Mouse (Mus musculus) megakaryocyte progenitor cell, adult 5-6 weeks (primary cell): ENCODE measurements around the gene Itga7. TPM values are rescaled to one million over a fixed set of nuclear protein-coding genes. Genes with fewer than 3 reads are reported as not detected.

Experiments used
- ATAC-seq: replicated peaks from 2 replicates; pipeline ENCODE4 v1.8.0; 2016; ENCODE audit warnings: mild to moderate bottlenecking, moderate TSS enrichment, inconsistent platforms; ENCODE audit not compliant: poor library complexity
- total RNA-seq, 2 experiments: library from RNA; stranded (forward) in 1 of 2; stranded (reverse) in 1 of 2; fragments of 157-497, 149-512 nt in 1 of 2; fragments of 200-1000 nt in 1 of 2; gene quantifications; 2 replicates each; pipeline versions ENCODE4 v1.2.3 to v1.2.4; 2015 to 2017

The Itga7 gene
- total RNA-seq (2015): 0.15 TPM in 1 of 2 replicates, not detected in the other
- not detected in 2 replicates for total RNA-seq (2017)

GRCm38 (mm10) chr10:128933574-128933973 is at the start of gene Itga7:
TSS of gene Itga7 (plus strand) at chr10:128933818.
- peak; percentile 43 for ATAC-seq

GRCm38 (mm10) chr10:128888941-128889827 is 44.4 kb upstream of the Itga7 start:
- ATAC-seq: no peak

GRCm38 (mm10) chr10:128889846-128890245 is 43.8 kb upstream of the Itga7 start:
- no peak for ATAC-seq

DNA sequence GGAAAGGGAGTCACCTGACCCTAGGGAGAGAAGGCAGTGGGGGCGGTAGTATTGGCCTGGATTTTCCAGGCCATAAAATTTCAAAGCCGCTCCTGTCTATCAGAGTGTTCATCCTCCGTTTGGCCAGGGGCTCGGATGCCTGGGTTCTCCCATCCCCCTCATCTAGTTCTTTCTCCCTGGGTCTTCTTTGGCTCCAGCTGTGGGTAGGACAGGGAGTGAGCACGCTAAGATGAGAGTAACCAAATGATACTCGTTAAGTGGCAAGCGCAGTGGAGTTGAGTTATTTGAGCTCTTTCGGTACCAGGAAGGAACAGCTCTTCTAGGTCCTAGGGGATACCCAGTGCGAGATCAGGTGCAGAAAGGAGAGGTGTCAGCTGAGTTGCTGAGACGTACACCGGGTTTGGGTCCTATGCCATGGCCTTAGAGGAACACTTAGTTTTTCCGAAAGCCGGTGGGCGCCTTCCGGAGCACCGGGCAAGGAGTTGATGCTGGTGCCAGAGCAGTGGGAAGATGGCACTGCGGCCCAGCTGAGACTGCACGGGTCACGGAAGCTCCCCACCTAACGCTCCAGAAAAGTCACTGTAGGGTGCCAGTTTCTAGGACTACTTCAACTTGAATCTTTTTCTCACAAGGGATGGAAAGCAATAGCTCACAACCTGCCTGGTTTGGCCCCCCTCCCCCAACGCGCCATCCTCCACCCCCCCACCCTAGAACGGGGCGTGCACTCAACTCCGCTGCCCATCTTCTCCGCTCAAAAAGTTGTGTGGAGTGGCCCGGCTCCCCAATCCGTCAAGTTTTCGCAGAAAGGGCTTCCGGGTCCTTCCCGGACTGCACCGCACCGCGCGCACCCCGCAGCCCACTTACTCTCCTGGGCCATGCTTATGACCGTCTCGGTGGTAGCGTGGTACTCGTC is 43.0 kb upstream of the Itga7 start:
- no peak for ATAC-seq

DNA sequence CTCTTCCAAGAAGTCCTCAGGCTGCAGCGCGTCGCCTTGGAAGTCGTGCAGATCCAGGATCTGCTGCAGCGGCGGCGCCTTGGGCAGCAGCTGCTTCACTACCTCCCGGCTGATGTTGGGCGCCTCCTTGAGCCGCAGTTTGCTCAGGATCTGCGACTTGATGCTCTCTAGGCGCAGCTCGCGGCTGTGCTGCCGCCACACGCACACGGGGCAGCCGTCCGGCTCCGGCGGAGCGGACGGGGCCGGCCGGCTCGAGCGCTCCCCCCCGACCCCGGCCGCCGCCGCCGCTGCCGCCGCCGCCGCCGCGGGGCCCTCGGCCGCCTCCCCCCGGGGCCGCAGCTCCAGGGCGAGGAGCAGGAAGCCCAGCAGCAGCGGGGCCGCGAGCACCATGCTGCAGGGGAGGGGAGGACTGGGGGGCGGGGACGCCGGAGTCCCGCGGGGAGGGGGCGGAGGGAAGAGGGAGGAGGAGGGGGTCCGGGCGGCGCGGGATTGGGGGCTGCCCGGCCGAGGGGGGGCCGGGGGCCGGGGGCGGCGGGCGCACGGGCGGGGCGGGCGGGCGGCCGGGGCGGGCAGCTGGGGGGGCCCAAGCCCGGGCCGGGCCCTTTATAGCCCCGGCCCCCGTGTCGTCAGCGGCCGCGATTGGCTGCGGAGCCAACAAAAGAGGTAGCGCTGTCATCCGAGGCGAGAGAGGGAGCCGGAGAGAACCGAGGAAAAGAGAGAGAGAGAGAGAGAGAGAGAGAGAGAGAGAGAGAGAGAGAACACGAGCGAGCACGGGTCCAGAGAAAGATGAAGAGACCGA is 42.1 kb upstream of the Itga7 start, which contains the start of gene Gdf11:
Gdf11 (minus strand) TSS at position 423 of the 799 bp plus-strand sequence.
- ATAC-seq: peak; percentile 21

GRCm38 (mm10) chr10:128892246-128892645 is 41.4 kb upstream of the Itga7 start:
- ATAC-seq: no peak

DNA sequence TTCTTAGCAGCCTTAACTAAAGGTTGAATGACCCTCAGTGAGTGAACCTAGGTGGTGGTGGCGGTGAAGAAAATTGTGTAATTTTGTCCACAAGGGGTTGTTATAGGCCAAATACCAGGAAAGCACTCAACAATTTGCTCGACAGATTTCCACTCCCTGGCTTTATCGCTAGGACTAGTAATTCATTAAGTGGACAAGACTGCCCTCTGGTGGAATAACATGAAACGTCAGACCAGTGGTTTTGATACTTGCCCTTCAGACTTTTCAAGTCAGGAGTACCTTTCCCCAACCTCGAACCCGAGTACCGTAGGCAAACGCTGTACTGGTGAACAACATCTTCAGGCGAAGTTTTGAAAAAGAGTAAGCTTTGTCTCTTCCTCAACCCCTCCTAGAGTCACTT is 38.2 kb upstream of the Itga7 start:
- ATAC-seq: peak; percentile 73

- ATAC-seq: peak; percentile 14
Measured at GRCm38 (mm10) chr10:128895952-128896693, 37.5 kb upstream of the Itga7 start.

DNA sequence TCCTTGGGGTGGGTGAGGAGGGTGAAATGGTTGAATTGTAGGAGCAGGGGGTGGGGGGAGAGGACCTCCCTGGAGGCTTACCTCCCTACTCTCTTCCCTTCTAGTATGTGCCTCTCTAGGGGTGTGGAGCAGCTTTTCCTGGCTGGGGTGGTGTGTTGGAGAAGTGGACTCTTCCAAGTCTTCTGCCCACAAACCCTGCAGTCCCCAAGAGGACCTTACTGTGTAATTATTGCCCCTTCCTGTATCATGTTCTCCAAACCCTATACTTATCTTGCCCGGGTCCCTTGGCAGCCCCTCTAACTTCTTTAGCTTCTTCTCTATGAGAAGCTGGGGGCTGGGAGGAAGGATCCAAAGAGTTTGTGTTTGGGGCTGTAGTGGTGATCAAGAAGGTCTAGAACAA is 36.8 kb upstream of the Itga7 start:
- ATAC-seq: no peak

DNA sequence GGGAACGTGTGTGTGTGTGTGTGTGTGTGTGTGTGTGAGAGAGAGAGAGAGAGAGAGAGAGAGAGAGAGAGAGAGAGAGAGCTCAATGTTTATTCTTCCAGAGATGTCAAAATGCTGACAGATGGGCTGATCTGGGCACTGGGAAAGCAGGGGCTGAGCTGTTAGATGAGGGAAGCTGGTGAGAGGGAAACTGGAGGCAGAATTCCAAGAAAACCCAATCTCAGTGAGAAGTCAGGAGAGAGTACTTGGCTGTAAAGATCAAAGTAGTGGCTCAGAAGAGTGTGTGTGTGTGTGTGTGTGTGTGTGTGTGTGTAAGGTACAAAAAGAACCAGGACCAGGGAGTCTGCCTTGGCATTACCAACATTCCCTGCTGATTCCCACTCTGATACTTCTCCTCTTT is 36.1 kb upstream of the Itga7 start:
- no peak for ATAC-seq

GRCm38 (mm10) chr10:128899759-128900490 is 33.7 kb upstream of the Itga7 start:
- peak; percentile 32 for ATAC-seq

DNA sequence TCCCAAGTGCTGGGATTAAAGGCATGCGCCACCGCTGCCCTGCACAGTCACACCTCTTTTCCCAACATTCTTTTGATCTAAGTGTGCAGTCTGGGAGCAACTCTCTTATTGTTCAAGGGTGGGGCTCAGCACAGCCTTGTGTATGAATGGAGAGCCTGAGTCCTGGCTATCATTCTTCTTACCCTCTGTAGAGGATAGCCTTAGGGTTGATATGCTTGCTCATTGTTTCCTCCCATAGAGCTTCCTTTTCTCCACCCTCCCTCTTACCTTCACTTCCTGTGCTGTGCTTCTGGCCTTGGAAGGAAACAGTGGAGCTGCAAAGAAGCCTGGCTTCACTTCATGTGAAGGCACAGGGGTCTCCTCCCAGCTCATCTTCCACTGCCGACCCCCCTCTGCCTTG is 32.9 kb upstream of the Itga7 start, which contains the start of gene Cd63:
Cd63 (plus strand) TSS at position 292 of the 400 bp plus-strand sequence.
- peak; percentile 17; the same call in 1 of the 2 replicates for ATAC-seq

DNA sequence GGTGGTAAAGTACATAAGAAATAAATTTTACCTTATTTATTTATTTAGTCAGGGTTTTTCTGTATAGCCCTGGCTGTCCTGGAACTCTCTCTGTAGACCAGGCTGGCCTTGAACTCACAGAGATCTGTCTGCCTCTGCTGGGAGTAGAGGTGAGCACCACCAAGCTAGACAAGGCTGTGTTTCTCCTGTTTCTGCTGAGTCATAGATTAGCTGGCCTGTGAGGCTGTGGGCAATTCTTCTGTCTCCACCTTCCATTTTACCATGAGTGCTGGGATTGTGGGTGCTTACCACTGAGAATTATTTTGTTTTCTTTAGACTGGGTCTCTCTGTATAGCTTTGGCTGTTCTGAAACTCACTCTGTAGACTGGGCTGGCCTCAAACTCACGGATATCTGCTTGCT is 32.2 kb upstream of the Itga7 start:
- peak; percentile 37; the same call in 1 of the 2 replicates for ATAC-seq

DNA sequence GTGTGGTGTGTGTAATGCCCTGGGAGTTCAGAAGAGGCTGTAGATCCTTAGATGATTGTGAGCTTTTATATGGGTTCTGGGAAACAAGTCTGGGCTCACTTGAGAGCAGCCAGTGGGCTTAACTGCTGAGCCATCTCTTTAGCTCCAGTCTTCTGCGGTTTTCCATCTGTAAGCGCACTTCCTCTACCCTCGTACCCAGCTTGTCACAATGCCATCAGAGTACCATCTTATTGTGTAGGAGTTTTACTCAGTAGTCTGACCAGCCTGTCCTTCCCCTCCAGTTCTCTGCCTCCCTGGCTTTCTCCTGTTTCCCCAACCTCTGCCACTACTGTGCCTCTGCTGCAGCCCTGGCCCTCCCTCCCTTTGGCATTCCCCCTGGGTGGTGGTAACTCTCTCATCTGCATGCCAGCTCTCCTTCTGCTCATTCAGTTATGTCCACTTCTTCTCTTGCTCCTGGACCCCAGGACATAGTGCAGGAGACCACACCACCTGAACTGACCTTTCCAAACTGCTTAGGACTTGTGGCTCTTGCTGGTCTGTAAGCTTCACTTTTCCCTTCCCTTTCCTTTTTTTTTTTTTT is 31.1 kb upstream of the Itga7 start:
- ATAC-seq: peak; percentile 75

- no peak for ATAC-seq
Measured at GRCm38 (mm10) chr10:128904812-128905211, 28.8 kb upstream of the Itga7 start.

DNA sequence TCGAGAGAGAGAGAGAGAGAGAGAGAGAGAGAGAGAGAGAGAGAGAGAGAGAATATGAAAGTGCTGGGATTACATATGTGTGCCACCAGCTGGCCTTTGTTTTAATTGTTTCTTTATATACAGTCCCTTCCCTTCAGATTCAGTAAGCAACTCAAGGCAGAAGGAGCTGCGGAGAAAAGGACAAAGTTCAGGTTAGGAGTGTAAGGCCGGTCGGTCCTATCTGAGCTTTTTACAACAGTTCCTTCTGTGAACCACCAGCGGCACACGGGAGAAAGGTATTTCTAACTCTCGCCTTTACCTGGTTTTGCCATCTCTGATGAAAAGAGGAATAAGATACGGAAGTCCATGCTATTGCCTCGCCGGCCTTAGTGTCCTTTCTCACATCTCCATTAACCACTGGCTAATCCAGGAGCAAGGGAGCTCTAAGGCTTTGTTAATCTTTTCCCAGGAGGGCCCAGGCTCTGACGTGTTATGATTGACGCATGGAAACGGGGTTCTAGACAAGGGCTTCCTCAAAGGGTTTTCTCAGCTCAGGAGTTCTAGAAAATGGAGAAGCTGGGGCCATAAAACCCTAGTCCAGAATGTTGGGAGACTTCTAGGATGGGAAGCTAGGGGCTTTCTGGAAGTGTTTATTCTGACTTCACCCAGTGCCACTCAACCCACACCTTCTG is 24.7 kb upstream of the Itga7 start:
- no peak for ATAC-seq

DNA sequence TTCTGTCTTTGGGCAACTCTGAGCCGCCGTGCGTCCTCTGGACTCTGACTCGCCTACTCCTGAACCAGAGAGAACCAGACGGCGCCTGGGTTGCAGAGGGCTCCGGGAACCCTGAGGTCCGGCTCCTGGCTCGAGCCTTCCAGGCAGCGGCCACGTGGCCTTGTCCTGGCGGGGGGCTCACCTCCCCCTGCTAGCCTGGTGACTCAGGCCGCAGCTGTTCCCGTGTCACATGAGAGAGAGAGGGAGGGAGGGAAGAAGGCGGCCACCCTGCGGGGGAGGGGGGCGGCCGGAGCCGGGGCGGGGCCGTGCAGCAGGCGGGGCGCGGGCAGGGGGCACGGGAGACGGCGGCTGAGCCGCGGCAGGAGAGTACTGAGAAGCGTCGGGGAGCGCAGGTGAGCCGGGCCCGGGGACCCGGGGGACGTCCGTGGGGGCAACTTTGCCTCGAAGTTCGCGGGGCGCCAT is 24.0 kb upstream of the Itga7 start:
- ATAC-seq: peak; percentile 61
